Mouse (Mus musculus): ENCODE results near the gene Nfat5. TPM values are rescaled to one million over a fixed set of nuclear protein-coding genes. Genes with fewer than 3 reads are reported as not detected.

Gene Nfat5
- polyA plus RNA-seq, 1 experiment from 2014 or later = 4.8 TPM

DNA sequence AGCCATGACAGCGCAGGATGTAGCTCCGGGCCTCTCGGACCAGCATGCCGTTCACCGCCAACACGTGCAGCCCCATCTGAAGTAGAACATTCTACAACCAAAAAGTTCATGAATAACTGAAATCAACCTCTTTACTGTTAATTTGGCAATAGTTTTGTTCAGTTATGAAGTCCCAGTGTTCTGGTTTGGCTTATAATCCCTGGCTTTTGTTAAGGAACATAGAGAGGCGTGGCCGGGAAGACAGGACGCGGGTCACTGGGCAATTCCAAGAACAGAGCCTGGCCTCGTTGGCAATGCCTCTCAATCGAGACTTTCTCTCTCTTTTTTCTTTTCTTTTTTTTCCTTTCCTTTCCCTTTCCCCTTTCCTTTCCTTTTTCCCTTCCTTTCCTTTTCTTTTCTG is 123.7 kb downstream of the Nfat5 start:
- no peaks in the 10 kb centered on the region for H3K27me3 ChIP-seq (ENCODE audit: control insufficient read depth, insufficient read depth, low read length)
- no peaks in the 10 kb centered on the region for H3K4me1 ChIP-seq (replicated peaks; ENCODE audit: control insufficient read depth, insufficient read depth)
- H3K36me3 ChIP-seq (ENCODE audit: control insufficient read depth, insufficient read depth, low read length) = peaks cover 42% of the 10 kb centered on the region
- no peak overlapping the region for H3K4me3 ChIP-seq (ENCODE audit: low read depth, low read length)
- no peak for ATAC-seq (ENCODE audit: low FRiP score, low TSS enrichment)
- no peak for DNase-seq (ENCODE audit: low spot score)
- no peak for TF ChIP-seq EP300 (optimal IDR thresholded peaks at IDR 0.05)
- no peak for TF ChIP-seq CTCF (IDR thresholded peaks at IDR 0.05; ENCODE audit: low read depth)
- no peak overlapping the region for H3K27ac ChIP-seq (replicated peaks)
- no peak overlapping the region for H3K9ac ChIP-seq (ENCODE audit: low read length)
- H3K4me2 ChIP-seq (replicated peaks; ENCODE audit: low read depth) = no peak overlapping the region
- H3K9me3 ChIP-seq (ENCODE audit: control insufficient read depth, low read length) = no peaks in the 10 kb centered on the region
- 87% methylated on average over 12 of the region's 12 CpGs for WGBS

- Histone ChIP-seq H3K27me3 (ENCODE audit: control insufficient read depth, insufficient read depth, low read length) (no peaks in the 10 kb centered on the region), H3K4me2 (replicated peaks; ENCODE audit: low read depth) (peak overlapping the region; percentile 86), H3K9ac (ENCODE audit: low read length) (peak overlapping the region; percentile 83), H3K4me3 (ENCODE audit: low read depth, low read length) (peak overlapping the region; percentile 85), H3K9me3 (ENCODE audit: control insufficient read depth, low read length) (no peaks in the 10 kb centered on the region), H3K36me3 (ENCODE audit: control insufficient read depth, insufficient read depth, low read length) (peaks cover 8% of the 10 kb centered on the region), H3K4me1 (replicated peaks; ENCODE audit: control insufficient read depth, insufficient read depth) (no peaks in the 10 kb centered on the region), H3K27ac (replicated peaks) (peak overlapping the region; percentile 82)
- WGBS = 25% methylated on average over 9 of the region's 9 CpGs
- no peak for ATAC-seq (ENCODE audit: low FRiP score, low TSS enrichment)
- DNase-seq (ENCODE audit: low spot score) = no peak
- no peak for TF ChIP-seq EP300 (optimal IDR thresholded peaks at IDR 0.05)
- no peak for TF ChIP-seq CTCF (IDR thresholded peaks at IDR 0.05; ENCODE audit: low read depth)
Measured at GRCm38 (mm10) chr8:107424176-107424575, 130.9 kb downstream of the Nfat5 start.

- H3K9ac ChIP-seq (ENCODE audit: low read length) = peak within 1 kb of the TSS; percentile 83
Measured at GRCm38 (mm10) chr8:107424597-107425229, 131.4 kb downstream of the Nfat5 start, which contains the start of gene Nob1. Nob1 (minus strand) TSS chr8:107425051.

DNA sequence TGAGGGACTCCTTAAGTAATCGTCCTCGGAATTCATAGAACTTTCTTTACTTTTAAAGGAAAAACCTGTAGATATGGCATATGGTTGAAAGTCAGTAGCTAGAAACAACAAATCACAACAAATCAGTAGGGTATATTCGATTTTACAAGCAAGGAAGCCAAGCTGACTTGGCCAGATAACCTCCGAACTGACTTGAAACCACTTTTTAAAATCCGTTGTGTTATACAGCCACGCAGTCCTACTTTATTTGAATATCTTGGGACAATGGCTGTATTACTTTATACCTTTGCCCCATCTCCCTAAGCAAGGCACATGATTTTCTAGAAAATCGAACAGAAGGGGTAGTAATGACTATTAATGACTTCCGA is 131.9 kb downstream of the Nfat5 start:
- Histone ChIP-seq H3K36me3 (ENCODE audit: control insufficient read depth, insufficient read depth, low read length) (peaks cover 2% of the 10 kb centered on the region), H3K9ac (ENCODE audit: low read length) (no peak overlapping the region), H3K4me1 (replicated peaks; ENCODE audit: control insufficient read depth, insufficient read depth) (no peaks in the 10 kb centered on the region), H3K4me3 (ENCODE audit: low read depth, low read length) (no peak overlapping the region), H3K27me3 (ENCODE audit: control insufficient read depth, insufficient read depth, low read length) (no peaks in the 10 kb centered on the region), H3K9me3 (ENCODE audit: control insufficient read depth, low read length) (no peaks in the 10 kb centered on the region), H3K4me2 (replicated peaks; ENCODE audit: low read depth) (peak overlapping the region; percentile 27; the same call in 1 of the 2 replicates), H3K27ac (replicated peaks) (no peak overlapping the region)
- 44% methylated on average over 8 of the region's 8 CpGs for WGBS
- ATAC-seq (ENCODE audit: low FRiP score, low TSS enrichment) (no peak), DNase-seq (ENCODE audit: low spot score) (no peak)
- TF ChIP-seq CTCF (IDR thresholded peaks at IDR 0.05; ENCODE audit: low read depth) (no peak), EP300 (optimal IDR thresholded peaks at IDR 0.05) (no peak)

More at GRCm38 (mm10) chr8:107424597-107425229, 131.4 kb downstream of the Nfat5 start, which contains the start of gene Nob1:
- H3K27ac ChIP-seq (replicated peaks) = peak within 1 kb of the TSS; percentile 82
- WGBS = under 1% methylated on average over 50 of the region's 50 CpGs
- ATAC-seq (ENCODE audit: low FRiP score, low TSS enrichment) (peak; percentile 97), DNase-seq (ENCODE audit: low spot score) (peak; percentile 97)
- H3K4me3 ChIP-seq (ENCODE audit: low read depth, low read length) = peak within 1 kb of the TSS; percentile 85
- H3K36me3 ChIP-seq (ENCODE audit: control insufficient read depth, insufficient read depth, low read length) = peaks cover 5% of the 10 kb centered on the region
- no peaks in the 10 kb centered on the region for H3K27me3 ChIP-seq (ENCODE audit: control insufficient read depth, insufficient read depth, low read length)
- TF ChIP-seq EP300 (optimal IDR thresholded peaks at IDR 0.05) = no peak
- TF ChIP-seq CTCF (IDR thresholded peaks at IDR 0.05; ENCODE audit: low read depth) = peak; percentile 99
- no peaks in the 10 kb centered on the region for H3K9me3 ChIP-seq (ENCODE audit: control insufficient read depth, low read length)
- no peaks in the 10 kb centered on the region for H3K4me1 ChIP-seq (replicated peaks; ENCODE audit: control insufficient read depth, insufficient read depth)
- H3K4me2 ChIP-seq (replicated peaks; ENCODE audit: low read depth) = peak within 1 kb of the TSS; percentile 86

Other genes starting within 250 kb of the Nfat5 start
- 26.5 and 28.2 TPM in 2 replicates for gene Pdf, start 244.9 kb upstream of the Nfat5 start, polyA plus RNA-seq (2015; fragmentation: Nextera tagmentation; extraction: Ambion mirVana)
- 22.2 and 24.1 TPM in 2 replicates for gene Cog8, start 236.8 kb upstream of the Nfat5 start, polyA plus RNA-seq (2015; fragmentation: Nextera tagmentation; extraction: Ambion mirVana)
- 49.5 and 49.9 TPM in 2 replicates for gene Nip7, start 236.6 kb upstream of the Nfat5 start, polyA plus RNA-seq (2015; fragmentation: Nextera tagmentation; extraction: Ambion mirVana)
- 79.6 and 81.7 TPM in 2 replicates for gene Tmed6, start 227.8 kb upstream of the Nfat5 start, polyA plus RNA-seq (2015; fragmentation: Nextera tagmentation; extraction: Ambion mirVana)
- 12.1 and 12.7 TPM in 2 replicates for gene Terf2, start 196.9 kb upstream of the Nfat5 start, polyA plus RNA-seq (2015; fragmentation: Nextera tagmentation; extraction: Ambion mirVana)
- 52.6 and 52.9 TPM in 2 replicates for gene Cyb5b, start 142.8 kb upstream of the Nfat5 start, polyA plus RNA-seq (2015; fragmentation: Nextera tagmentation; extraction: Ambion mirVana)
- gene Nqo1, start 109.7 kb downstream of the Nfat5 start, polyA plus RNA-seq (2015; fragmentation: Nextera tagmentation; extraction: Ambion mirVana) = 777 and 946 TPM in 2 replicates
- 44.5 and 48.8 TPM in 2 replicates for gene Nob1, start 131.6 kb downstream of the Nfat5 start, polyA plus RNA-seq (2015; fragmentation: Nextera tagmentation; extraction: Ambion mirVana)
- 25.2 and 26.4 TPM in 2 replicates for gene Wwp2, start 142.9 kb downstream of the Nfat5 start, polyA plus RNA-seq (2015; fragmentation: Nextera tagmentation; extraction: Ambion mirVana)

Measured in stomach, postnatal 0 days (tissue).